Mouse (Mus musculus) left cerebral cortex, postnatal 14 days (tissue): ENCODE data around the gene Gm20388. TPM values are rescaled to one million over a fixed set of nuclear protein-coding genes. Genes with fewer than 3 reads are reported as not detected.

Experiments
- DNase-seq, 2 experiments: peaks; one replicate each; pipeline ENCODE4 v3.0.0; 2021 to 2022; ENCODE audit warnings: low spot score in 2 of 2, mixed read lengths in 1 of 2
- intact Hi-C: fragments of 180-260 bp; cut with DNase I; formaldehyde crosslinking; loops from one replicate; pipeline ENCODE4 v1.15.1; 2025
- total RNA-seq, 2 experiments: library from RNA; stranded (reverse); gene quantifications; 2 replicates each; pipeline ENCODE4 v1.2.3; 2021

Gm20388 gene
- total RNA-seq, 2 experiments from 2014 or later: 2.8 to 7.3 TPM

- DNase-seq: no peak
- intact Hi-C loops: no loop called here
These were observed 91.1 kb downstream of the Gm20388 start for GRCm38 (mm10) chr8:120001712-120002111.

- no peak for DNase-seq
- intact Hi-C loops: no loop called here
These were observed 91.7 kb downstream of the Gm20388 start for GRCm38 (mm10) chr8:120002348-120002747.

- no peak for DNase-seq
- intact Hi-C loops: no loop called here
These were observed 93.6 kb downstream of the Gm20388 start for GRCm38 (mm10) chr8:120004154-120004702.

GRCm38 (mm10) chr8:120004705-120005381, 94.2 kb downstream of the Gm20388 start:
- intact Hi-C loops: no loop called here
- DNase-seq: no peak

GRCm38 (mm10) chr8:120006645-120007160, 96.1 kb downstream of the Gm20388 start:
- intact Hi-C loops: no loop called here
- no peak for DNase-seq

GRCm38 (mm10) chr8:120007178-120007577, 96.5 kb downstream of the Gm20388 start:
- intact Hi-C loops: no loop called here
- DNase-seq: no peak

GRCm38 (mm10) chr8:120009284-120009683, 98.6 kb downstream of the Gm20388 start:
- intact Hi-C loops: no loop called here
- no peak for DNase-seq

- intact Hi-C loops: no loop called here
- DNase-seq: no peak
These were observed 101.8 kb downstream of the Gm20388 start for GRCm38 (mm10) chr8:120012491-120012890.

- intact Hi-C loops: no loop called here
- DNase-seq: peak in 1 of 2 experiments; percentile 35
These were observed 102.3 kb downstream of the Gm20388 start for GRCm38 (mm10) chr8:120012927-120013326.

- DNase-seq: no peak
- intact Hi-C loops: no loop called here
These were observed 103.8 kb downstream of the Gm20388 start for GRCm38 (mm10) chr8:120014267-120015023.

- intact Hi-C loops: no loop called here
- DNase-seq: no peak
These were observed 105.3 kb downstream of the Gm20388 start for GRCm38 (mm10) chr8:120015916-120016315.

- DNase-seq: no peak
- intact Hi-C loops: no loop called here
These were observed 105.8 kb downstream of the Gm20388 start for GRCm38 (mm10) chr8:120016424-120016823.

- intact Hi-C loops: no loop called here
These were observed 106.7 kb downstream of the Gm20388 start for GRCm38 (mm10) chr8:120017349-120017748.

GRCm38 (mm10) chr8:120017786-120018185, 107.1 kb downstream of the Gm20388 start:
- intact Hi-C loops: no loop called here
- no peak for DNase-seq

More at GRCm38 (mm10) chr8:120017349-120017748, 106.7 kb downstream of the Gm20388 start:
- DNase-seq: no peak

- intact Hi-C loops: no loop called here
- no peak for DNase-seq
These were observed 107.7 kb downstream of the Gm20388 start for GRCm38 (mm10) chr8:120018379-120018778.

GRCm38 (mm10) chr8:120019297-120019696, 108.7 kb downstream of the Gm20388 start:
- peak; percentile 33 to 49 for DNase-seq
- intact Hi-C loops: no loop called here

GRCm38 (mm10) chr8:120020298-120020697, 109.7 kb downstream of the Gm20388 start:
- DNase-seq: no peak
- intact Hi-C loops: no loop called here

GRCm38 (mm10) chr8:120026199-120026598, 115.6 kb downstream of the Gm20388 start:
- DNase-seq: no peak
- intact Hi-C loops: no loop called here

- DNase-seq: no peak
- intact Hi-C loops: no loop called here
These were observed 116.3 kb downstream of the Gm20388 start for GRCm38 (mm10) chr8:120026991-120027390.

GRCm38 (mm10) chr8:120030447-120030846, 119.8 kb downstream of the Gm20388 start:
- no peak for DNase-seq
- intact Hi-C loops: no loop called here
